Mouse (Mus musculus) hindbrain, postnatal 0 days (tissue): ENCODE measurements around the gene Zfp59. TPM values are rescaled to one million over a fixed set of nuclear protein-coding genes. Genes with fewer than 3 reads are reported as not detected.
"Not testable (repeated sequence)": the region's sequence is repeated elsewhere in the genome, so short reads cannot be mapped to it uniquely, and the experiment has no call there.

Source experiments
- ATAC-seq: fragments of 200-750 bp; cut with Nextera tagmentation; 2 replicates; pipeline ENCODE4 v1.8.0; 2017; ENCODE audit warnings: mild to moderate bottlenecking, moderate TSS enrichment, moderate library complexity
- DNase-seq: peaks from one replicate; pipeline ENCODE4 v3.0.0-alpha.2; 2015; ENCODE audit warnings: low spot score
- H3K27ac ChIP-seq: fragments of 300-500 bp; sonication (generic); 2 replicates; pipeline ENCODE4 v1.5.1; 2014; ENCODE audit warnings: mild to moderate bottlenecking
- H3K27me3 ChIP-seq: fragments of 300-500 bp; sonication (generic); 2 replicates; pipeline ENCODE4 v1.6.1; 2014; ENCODE audit warnings: low read length, mixed read lengths; ENCODE audit not compliant: insufficient read depth
- H3K36me3 ChIP-seq: fragments of 300-500 bp; sonication (generic); 2 replicates; pipeline ENCODE4 v1.6.1; 2014; ENCODE audit warnings: low read length, mixed read lengths; ENCODE audit not compliant: insufficient read depth
- H3K4me1 ChIP-seq: fragments of 300-500 bp; sonication (generic); 2 replicates; pipeline ENCODE4 v1.6.1; 2014; ENCODE audit warnings: antibody characterized with exemption, low read length, mixed read lengths; ENCODE audit not compliant: insufficient read depth
- H3K4me2 ChIP-seq: fragments of 300-500 bp; sonication (generic); 2 replicates; pipeline ENCODE4 v1.6.1; 2014; ENCODE audit warnings: low read depth, mild to moderate bottlenecking, low read length, moderate library complexity, mixed read lengths
- H3K4me3 ChIP-seq: fragments of 300-500 bp; sonication (generic); 2 replicates; pipeline ENCODE4 v1.5.1; 2014; ENCODE audit warnings: low read length
- H3K9ac ChIP-seq: fragments of 300-500 bp; sonication (generic); replicated peaks from 2 replicates; pipeline ENCODE4 v1.6.1; 2014; ENCODE audit warnings: mild to moderate bottlenecking, low read length, moderate library complexity, mixed read lengths
- H3K9me3 ChIP-seq: fragments of 300-500 bp; sonication (generic); 2 replicates; pipeline ENCODE4 v1.6.1; 2016; ENCODE audit warnings: low read length, mixed read lengths
- CTCF ChIP-seq: IDR thresholded peaks from 2 replicates; pipeline ENCODE4 v1.5.1; 2016; ENCODE audit warnings: antibody characterized with exemption, control low read depth, low read depth
- WGBS: fragments of 180-500 bp; shearing (Covaris S2); extraction: QIAGEN DNeasy Blood & Tissue Kit; methylation state at CpG from one replicate; pipeline ENCODE4 v1.1.7; 2014; 5-methylcytosine and 5-hydroxymethylcytosine counted together
- polyA plus RNA-seq: library from polyadenylated mRNA; unstranded; fragments of >200 nt; fragmentation: Nextera tagmentation; extraction: Ambion mirVana; gene quantifications from 2 replicates; pipeline ENCODE4 v1.2.1, GENCODE M21; 2015
- total RNA-seq: library from RNA; depleted of rRNA; stranded (reverse); fragments of >200 nt; gene quantifications from 2 replicates; pipeline ENCODE4 v1.2.3, GENCODE M21; 2014

Gene Zfp59
- total and polyA plus RNA-seq, 2 experiments from 2014 or later, result 4.1 to 6.7 TPM

DNA sequence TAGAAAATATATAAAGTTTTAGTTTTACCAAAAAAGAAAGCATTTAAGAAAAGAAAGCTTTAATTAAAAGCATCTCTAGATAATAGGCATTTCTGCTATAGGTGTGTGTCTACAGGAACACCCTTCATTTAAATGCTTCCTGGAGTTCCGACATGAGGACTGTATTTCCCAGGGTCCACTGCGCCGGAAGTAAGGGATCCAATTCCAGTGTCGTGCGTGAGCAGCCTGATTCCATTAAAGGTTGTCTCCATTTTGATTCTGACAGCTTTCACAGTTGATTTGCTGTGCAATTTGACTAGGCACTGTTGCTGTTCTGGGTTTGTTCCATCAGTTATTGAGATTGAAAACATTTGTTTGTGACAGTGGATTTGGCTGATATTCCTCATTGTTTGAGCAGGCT is 35.4 kb upstream of the Zfp59 start:
- H3K9me3 ChIP-seq, result no peaks in the 10 kb centered on the region
- H3K4me1 ChIP-seq, result peaks cover 5% of the 10 kb centered on the region
- no peaks in the 10 kb centered on the region for H3K36me3 ChIP-seq
- no peaks in the 10 kb centered on the region for H3K27me3 ChIP-seq
- no peak overlapping the region for H3K4me3 ChIP-seq
- H3K4me2 ChIP-seq, result no peak overlapping the region
- DNase-seq (no peak), ATAC-seq (no peak)
- H3K9ac ChIP-seq, result no peak overlapping the region
- WGBS, result 71% methylated on average over 5 of the region's 5 CpGs
- TF ChIP-seq CTCF, result no peak
- H3K27ac ChIP-seq, result no peak overlapping the region

DNA sequence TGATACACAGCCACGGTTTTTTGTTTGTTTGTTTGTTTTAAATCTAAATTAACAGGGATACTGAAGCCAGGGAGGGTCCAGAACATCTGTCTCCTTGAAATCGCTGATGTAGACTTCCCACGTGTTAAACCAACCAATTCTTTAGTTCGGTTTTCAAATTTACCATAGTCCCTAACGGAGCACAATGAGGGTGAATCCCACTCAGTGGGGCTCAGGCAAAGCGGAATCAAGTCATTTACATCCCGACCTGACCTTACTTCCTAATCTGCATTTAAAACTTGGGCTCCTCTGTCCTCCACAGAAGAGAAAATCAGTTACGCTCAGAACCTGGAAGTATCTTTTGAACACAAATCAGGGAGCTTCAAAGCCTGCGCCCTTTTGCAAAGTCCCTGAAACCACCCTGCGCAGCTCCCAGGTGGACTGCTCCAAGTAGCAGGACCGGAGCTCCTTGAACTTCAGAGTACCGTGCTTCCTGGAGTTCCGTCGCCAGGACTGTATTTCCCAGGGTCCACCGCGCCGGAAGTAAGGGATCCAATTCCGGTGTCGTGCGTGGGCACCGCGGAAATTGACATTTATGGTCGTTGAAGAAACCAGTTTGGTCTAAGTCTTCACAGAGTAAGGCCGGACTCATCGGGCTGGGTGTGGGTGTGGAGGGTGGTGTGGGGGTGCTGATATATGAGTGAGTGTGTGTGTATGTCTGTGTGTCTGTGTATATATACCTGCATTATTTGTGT is 33.9 kb upstream of the Zfp59 start:
- Histone ChIP-seq H3K4me2 (peak overlapping the region; percentile 94), H3K36me3 (peaks cover 4% of the 10 kb centered on the region; the same call in 1 of the 2 replicates), H3K27me3 (no peaks in the 10 kb centered on the region), H3K4me3 (peak overlapping the region; percentile 66), H3K9me3 (no peaks in the 10 kb centered on the region), H3K27ac (peak overlapping the region; percentile 52), H3K9ac (peak overlapping the region; percentile 59), H3K4me1 (peaks cover 5% of the 10 kb centered on the region; the same call in 1 of the 2 replicates)
- DNase-seq, result peak; percentile 89
- no peak for TF ChIP-seq CTCF
- WGBS, result under 1% methylated on average over 25 of the region's 25 CpGs
- ATAC-seq, result peak; percentile 96

GRCm38 (mm10) chr7:27806896-27807295 is 31.5 kb upstream of the Zfp59 start, which contains the start of gene Zfp626:
Gene Zfp626 (plus strand): TSS chr7:27807196.
- not testable (repeated sequence) for H3K4me2 ChIP-seq, H3K9me3 ChIP-seq, H3K4me3 ChIP-seq, H3K27me3 ChIP-seq, ATAC-seq, H3K4me1 ChIP-seq, H3K27ac ChIP-seq, H3K9ac ChIP-seq, DNase-seq
- H3K36me3 ChIP-seq, result peaks cover 11% of the 10 kb centered on the region; the same call in 1 of the 2 replicates
- 87% methylated on average over 3 of the region's 3 CpGs for WGBS

DNA sequence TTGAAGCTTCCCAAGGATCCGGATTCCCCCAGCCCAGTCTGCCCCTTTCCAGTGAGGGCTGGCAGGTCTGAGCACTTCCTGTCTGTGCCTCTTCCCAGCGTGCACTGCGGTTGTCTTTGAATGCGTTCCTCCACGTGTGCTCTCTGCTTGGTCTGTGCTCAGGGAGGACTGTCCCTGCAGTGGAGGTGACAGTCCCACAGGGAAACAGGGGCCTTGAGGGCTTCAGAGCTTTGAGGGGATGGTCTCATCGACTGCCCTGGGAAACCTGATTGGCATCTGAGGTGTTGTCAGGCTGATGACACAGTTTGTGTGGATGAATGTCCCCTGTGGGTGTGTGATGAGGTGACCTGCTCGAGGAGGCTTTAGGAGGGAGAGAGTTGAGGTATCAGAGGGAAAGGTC is 31.1 kb upstream of the Zfp59 start:
- H3K27me3 ChIP-seq, H3K27ac ChIP-seq, H3K4me2 ChIP-seq, H3K4me3 ChIP-seq, H3K9me3 ChIP-seq, H3K4me1 ChIP-seq, H3K9ac ChIP-seq, ATAC-seq, DNase-seq: not testable (repeated sequence)
- 78% methylated on average over 7 of the region's 7 CpGs for WGBS
- peaks cover 14% of the 10 kb centered on the region; the same call in 1 of the 2 replicates for H3K36me3 ChIP-seq

DNA sequence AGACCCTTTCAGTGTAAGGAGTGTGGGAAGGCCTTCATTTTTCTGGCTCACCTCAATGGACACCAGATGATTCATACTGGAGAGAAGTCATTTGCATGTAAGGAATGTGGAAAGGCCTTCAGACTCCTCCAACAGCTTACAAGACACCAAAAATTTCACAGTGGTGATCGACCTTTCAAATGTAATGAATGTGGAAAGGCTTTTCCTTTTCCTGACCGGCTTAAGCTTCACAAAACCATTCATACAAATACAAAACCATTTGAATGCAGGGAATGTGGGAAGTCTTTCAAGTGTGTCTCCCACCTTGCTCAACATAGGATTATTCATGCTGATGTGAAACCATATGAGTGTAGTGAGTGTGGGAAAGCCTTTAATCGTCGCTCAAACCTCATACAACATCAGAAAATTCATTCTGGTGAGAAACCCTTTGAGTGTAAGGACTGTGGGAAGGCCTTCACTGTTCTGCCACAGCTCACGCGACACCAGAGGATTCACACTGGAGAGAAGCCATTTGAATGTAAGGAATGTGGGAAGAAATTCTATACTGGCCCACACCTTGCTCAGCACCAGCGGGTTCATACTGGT is 19.8 kb upstream of the Zfp59 start:
- TF ChIP-seq CTCF, result no peak
- Histone ChIP-seq H3K27ac (no peak overlapping the region), H3K36me3 (peaks cover 12% of the 10 kb centered on the region; the same call in 1 of the 2 replicates), H3K9ac (no peak overlapping the region), H3K4me1 (no peaks in the 10 kb centered on the region), H3K4me2 (no peak overlapping the region), H3K27me3 (no peaks in the 10 kb centered on the region), H3K9me3 (no peaks in the 10 kb centered on the region), H3K4me3 (no peak overlapping the region)
- WGBS, result 91% methylated on average over 7 of the region's 7 CpGs
- DNase-seq, result no peak
- ATAC-seq, result no peak

- no peak overlapping the region for H3K4me3 ChIP-seq
- H3K4me2 ChIP-seq, result no peak overlapping the region
- H3K36me3 ChIP-seq, result peaks cover 12% of the 10 kb centered on the region; the same call in 1 of the 2 replicates
- no peaks in the 10 kb centered on the region for H3K4me1 ChIP-seq
- no peak overlapping the region for H3K9ac ChIP-seq
- no peak for TF ChIP-seq CTCF
- H3K27me3 ChIP-seq, result no peaks in the 10 kb centered on the region
- no peak for ATAC-seq
- H3K27ac ChIP-seq, result no peak overlapping the region
- no peak for DNase-seq
- H3K9me3 ChIP-seq, result 0 out of 2 replicates have a peak, but pooled peaks cover 2% of the 10 kb centered on the region
Measured at GRCm38 (mm10) chr7:27822611-27823010, 15.8 kb upstream of the Zfp59 start.

- no peak for DNase-seq
- Histone ChIP-seq H3K27ac (no peak overlapping the region), H3K36me3 (no peaks in the 10 kb centered on the region), H3K4me2 (no peak overlapping the region), H3K9me3 (no peaks in the 10 kb centered on the region), H3K4me3 (no peak overlapping the region), H3K4me1 (no peaks in the 10 kb centered on the region), H3K9ac (no peak overlapping the region), H3K27me3 (no peaks in the 10 kb centered on the region)
- WGBS, result 88% methylated on average over 2 of the region's 2 CpGs
- ATAC-seq, result no peak
- no peak for TF ChIP-seq CTCF
Measured at GRCm38 (mm10) chr7:27834131-27834530, 4.3 kb upstream of the Zfp59 start.
